Mouse (Mus musculus) activated CD4-positive, CD25-positive, alpha-beta regulatory T cell, adult 4 months (primary cell): ENCODE measurements around the gene Prss57. TPM values are rescaled to one million over a fixed set of nuclear protein-coding genes. Genes with fewer than 3 reads are reported as not detected.

Experiments used
- ATAC-seq: one replicate; pipeline ENCODE4 v1.8.0; 2017
- polyA plus RNA-seq, 2 experiments: library from polyadenylated mRNA; unstranded; fragments of 100-300 nt; shearing (Covaris generic); gene quantifications; one replicate each; pipeline ENCODE4 v1.2.1; 2017

Gene Prss57
- polyA plus RNA-seq, 2 experiments from 2014 or later, result 0.76 to 1.1 TPM

DNA sequence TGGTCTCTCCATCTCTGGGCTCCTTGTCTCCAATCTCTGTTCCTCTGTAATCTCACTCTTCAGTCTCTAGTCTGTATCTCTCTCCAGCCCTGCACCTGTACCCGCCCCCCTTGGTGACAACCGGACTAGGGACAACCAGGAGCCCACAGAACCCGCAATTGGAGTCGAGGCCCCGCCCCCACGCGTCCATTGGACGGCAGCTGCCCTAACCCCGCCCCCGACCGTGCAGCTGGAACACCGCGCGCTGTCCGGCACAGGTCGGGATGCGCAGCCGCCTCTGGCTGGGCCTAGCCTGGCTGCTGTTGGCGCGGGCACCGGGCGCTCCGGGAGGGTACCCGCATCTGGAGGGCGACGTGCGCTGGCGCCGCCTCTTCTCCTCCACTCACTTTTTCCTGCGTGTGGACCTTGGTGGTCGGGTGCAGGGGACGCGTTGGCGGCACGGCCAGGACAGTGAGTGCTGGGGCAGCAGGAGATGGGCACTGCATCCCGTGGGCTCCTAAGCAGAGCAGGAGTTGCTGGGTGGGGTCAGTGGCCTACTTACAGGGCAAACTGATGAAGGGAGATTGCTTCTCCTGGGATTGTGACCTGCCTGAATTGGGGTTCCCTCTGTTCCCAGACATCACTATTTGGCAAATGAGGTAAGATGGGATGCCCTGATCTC, 35.8 kb downstream of the Prss57 start, which contains the start of gene Fgf22:
Fgf22 (plus strand) TSS at position 221 of the 661 bp plus-strand sequence.
- ATAC-seq, result no peak

DNA sequence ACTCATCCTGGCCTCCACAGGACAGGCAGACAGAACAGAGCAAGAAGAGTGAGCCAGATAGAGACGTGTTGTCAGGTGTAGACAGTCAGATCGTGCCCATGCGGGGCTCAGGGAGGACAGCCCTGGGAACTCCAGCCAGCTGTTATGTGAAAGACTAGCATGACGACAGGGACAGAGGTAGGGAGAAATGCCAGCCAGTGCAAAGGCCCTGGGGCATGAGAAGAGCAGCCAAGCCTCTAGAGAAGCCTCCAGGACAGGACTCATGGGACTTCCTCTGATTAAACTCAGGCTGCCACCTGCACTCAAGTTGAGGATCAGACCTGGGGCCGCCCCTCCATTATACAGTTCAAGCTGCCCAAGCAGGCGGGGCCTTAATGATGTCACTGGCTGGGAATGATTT, 42.3 kb downstream of the Prss57 start:
- no peak for ATAC-seq

DNA sequence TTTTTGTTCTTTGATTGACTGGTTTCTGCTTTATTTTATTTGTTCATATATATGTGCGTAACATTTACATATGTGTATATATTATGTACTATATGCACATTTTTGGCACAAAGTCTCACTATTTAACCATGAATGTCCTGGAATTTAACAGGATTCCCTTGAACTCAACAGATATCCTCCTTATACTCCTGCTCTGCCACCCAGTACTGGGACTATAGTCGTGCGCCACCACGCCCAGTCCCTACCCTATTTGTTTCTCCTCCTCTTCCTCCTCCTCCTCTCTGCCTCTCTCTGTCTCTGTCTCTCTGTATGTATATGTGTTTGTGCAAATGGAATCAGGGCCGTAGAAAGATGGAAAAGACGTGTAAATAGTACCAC, 44.0 kb downstream of the Prss57 start:
- ATAC-seq, result no peak

GRCm38 (mm10) chr10:79745898-79746773, 44.6 kb downstream of the Prss57 start, which contains the start of gene Polrmt:
Polrmt (minus strand) TSS chr10:79746581.
- ATAC-seq, result peak; percentile 99

DNA sequence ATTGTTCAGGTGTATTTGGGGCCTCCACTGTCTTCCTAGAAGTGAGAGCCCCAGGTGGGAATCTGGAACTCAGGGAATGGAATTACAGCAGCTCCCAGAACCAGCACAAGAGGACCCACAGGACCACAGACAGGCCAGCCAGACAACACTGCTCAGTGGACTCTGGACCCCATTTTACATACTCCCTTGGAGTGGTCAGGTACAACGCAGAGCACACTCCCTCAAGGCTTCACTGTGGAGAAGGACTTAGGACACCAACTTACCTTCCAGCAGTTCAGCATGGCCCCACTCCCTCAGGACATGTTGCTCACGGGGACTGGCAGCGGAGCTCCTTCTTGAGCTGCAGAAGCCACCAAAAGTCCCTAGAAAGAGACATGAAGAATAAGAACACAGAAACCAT, 45.4 kb downstream of the Prss57 start:
- ATAC-seq, result no peak

DNA sequence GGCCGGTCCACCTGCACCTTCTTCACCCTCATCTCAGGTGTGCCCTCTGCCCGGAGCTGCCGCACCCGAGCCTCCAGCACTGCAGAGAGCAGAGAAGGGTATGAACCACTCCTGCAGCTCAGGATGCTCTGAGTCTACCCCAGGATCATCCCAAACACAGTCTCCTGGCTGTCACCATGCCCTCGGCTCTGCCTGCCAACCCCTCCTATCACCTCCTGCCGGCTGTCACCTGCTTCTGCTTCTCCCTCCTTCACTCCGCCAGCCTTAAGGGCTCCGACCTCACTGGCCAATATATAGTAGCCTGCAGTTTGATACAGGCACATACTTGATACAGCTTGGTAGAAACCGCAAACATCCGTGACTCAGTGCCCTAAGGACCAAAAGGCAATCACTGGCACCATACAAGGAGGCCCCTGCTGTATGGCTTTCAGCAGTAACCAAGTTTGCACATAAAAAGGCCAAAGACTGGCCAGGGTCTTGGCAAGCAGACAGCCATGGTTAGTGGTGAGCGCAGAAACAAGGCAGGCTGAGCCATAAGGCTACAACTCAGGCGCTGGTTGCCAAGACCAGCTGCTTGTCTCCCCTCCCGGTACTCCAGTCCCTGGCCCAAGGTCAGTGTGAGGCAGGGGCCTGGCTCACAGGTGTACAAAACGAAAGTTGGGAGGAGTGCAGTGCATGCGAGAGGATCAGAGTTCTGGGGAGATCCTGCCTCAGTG, 47.0 kb downstream of the Prss57 start:
- ATAC-seq, result no peak

DNA sequence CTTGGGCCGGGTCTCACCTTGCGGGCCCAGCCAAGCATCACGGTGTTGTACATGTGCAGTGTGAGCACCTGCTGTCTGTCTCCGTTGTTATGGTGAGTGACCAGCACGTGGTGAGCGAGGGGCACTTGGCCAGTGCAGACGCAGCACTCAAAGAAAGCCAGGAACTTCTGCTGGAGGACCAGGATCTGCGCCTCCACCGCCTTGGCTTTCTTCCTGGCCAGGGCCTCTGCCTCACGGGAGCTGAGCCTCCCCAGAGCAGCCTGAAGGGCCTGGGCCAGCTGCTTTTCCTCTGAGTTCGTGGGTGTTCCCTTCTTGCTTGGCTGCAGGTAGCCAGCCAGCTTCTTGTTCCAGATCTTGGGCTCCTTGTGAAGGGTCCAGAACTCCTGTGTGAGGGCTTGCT, 47.6 kb downstream of the Prss57 start:
- no peak for ATAC-seq

GRCm38 (mm10) chr10:79740863-79741262, 49.9 kb downstream of the Prss57 start:
- ATAC-seq, result no peak

DNA sequence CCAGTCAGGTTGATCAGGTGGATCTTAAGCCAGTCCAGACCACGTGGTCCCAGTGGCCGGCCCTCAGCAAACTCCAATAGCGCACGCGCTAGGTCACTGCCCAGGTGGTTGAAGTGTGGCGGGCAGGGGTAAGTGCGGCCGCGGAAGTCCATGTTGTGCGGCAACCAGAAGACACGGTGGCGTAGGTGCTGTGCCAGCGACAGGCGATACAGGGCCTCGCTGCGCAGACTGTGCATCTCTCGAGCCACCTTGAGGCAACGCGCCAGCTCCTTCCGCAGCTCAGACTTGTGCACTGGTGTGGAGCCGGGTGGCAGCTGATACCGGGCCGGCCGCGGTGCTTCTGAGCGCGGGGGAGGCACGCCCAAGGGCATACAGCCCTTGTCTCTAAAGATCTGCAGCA, 51.5 kb downstream of the Prss57 start:
- no peak for ATAC-seq

DNA sequence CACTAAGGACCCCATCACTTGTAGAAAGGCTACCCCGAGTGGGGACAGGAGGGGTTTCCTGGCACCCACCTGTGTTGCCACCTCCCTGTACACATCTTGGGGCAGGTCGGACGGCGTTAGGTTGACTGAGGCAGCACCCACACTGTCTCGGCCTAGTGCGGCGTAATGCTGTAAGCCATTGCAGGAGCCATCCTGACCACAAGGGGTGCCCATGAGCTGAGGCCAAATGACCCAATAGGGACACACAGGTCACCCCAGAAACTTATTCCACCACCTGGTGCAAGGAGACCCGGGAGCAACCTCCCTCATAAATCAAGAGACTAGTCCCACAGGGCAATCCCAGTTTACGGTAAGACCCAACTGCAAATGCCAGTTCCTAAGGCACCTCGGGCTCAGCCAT, 52.5 kb downstream of the Prss57 start:
- ATAC-seq, result no peak

GRCm38 (mm10) chr10:79736706-79737105, 54.1 kb downstream of the Prss57 start:
- ATAC-seq, result no peak

GRCm38 (mm10) chr10:79735361-79735760, 55.4 kb downstream of the Prss57 start:
- ATAC-seq, result no peak

GRCm38 (mm10) chr10:79733847-79734246, 56.9 kb downstream of the Prss57 start:
- ATAC-seq, result no peak

DNA sequence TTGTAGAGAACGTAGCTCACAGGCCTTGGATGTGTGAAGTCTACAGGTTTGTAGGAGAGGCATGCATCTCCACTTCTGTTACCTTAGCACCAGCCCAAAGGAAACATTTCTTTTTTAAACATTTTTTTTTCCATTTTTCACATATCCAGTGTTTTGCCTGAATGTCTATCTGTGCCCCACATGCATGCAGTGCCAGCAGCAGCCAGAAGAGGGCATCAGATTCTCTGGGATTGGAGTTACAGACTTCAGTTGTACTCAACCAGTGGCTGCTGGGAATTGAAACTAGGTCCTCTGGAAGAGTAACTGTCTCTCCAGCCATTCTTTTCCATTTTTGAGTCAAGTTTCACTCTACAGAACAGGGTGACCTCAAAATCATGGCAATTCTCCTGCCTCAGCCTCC, 58.3 kb downstream of the Prss57 start:
- no peak for ATAC-seq

Other genes with a start within 250 kb of the Prss57 start
- 10 to 100 TPM; 12.0 to 15.0 TPM for gene Mier2, start 235.8 kb downstream of the Prss57 start, polyA plus RNA-seq
- gene Theg, start 203.6 kb downstream of the Prss57 start, polyA plus RNA-seq, result not detected
- not detected for gene C2cd4c, start 176.9 kb downstream of the Prss57 start, polyA plus RNA-seq
- gene Shc2, start 153.0 kb downstream of the Prss57 start, polyA plus RNA-seq, result not detected
- gene Odf3l2, start 145.2 kb downstream of the Prss57 start, polyA plus RNA-seq, result not detected
- gene Madcam1, start 126.4 kb downstream of the Prss57 start, polyA plus RNA-seq, result under 1 TPM in 1 of 2 experiments, not detected in 1; 0.60 TPM
- 10 to 100 TPM; 22.5 to 32.9 TPM for gene Tpgs1, start 121.6 kb downstream of the Prss57 start, polyA plus RNA-seq
- 10 to 100 TPM; 17.4 to 27.5 TPM for gene Cdc34, start 108.8 kb downstream of the Prss57 start, polyA plus RNA-seq
- under 1 TPM; 0.52 to 0.62 TPM for gene Gzmm, start 101.9 kb downstream of the Prss57 start, polyA plus RNA-seq
- 100 to 1,000 TPM; 135 to 157 TPM for gene Bsg, start 86.5 kb downstream of the Prss57 start, polyA plus RNA-seq
- gene Hcn2, start 74.3 kb downstream of the Prss57 start, polyA plus RNA-seq, result not detected
- gene Polrmt, start 44.4 kb downstream of the Prss57 start, polyA plus RNA-seq, result 10 to 100 TPM; 13.6 to 21.4 TPM
- not detected for gene Fgf22, start 35.9 kb downstream of the Prss57 start, polyA plus RNA-seq
- 1 to 10 TPM; 3.9 to 4.4 TPM for gene Rnf126, start 24.0 kb downstream of the Prss57 start, polyA plus RNA-seq
- gene Fstl3, start 13.7 kb downstream of the Prss57 start, polyA plus RNA-seq, result under 1 TPM in 1 of 2 experiments, not detected in 1; 0.86 TPM
- gene Palm, start 2.6 kb upstream of the Prss57 start, polyA plus RNA-seq, result under 1 TPM; 0.55 to 0.95 TPM
- not detected for gene Misp, start 30.0 kb upstream of the Prss57 start, polyA plus RNA-seq
- 100 to 1,000 TPM in 1 of 2 experiments, 10 to 100 TPM in 1; 94.0 to 159 TPM for gene Ptbp1, start 63.5 kb upstream of the Prss57 start, polyA plus RNA-seq
- gene Prtn3, start 83.5 kb upstream of the Prss57 start, polyA plus RNA-seq, result not detected
- gene Plppr3, start 83.7 kb upstream of the Prss57 start, polyA plus RNA-seq, result 1 to 10 TPM; 1.6 to 2.1 TPM
- not detected for gene Elane, start 95.3 kb upstream of the Prss57 start, polyA plus RNA-seq
- not detected for gene Cfd, start 99.9 kb upstream of the Prss57 start, polyA plus RNA-seq
- gene Med16, start 118.0 kb upstream of the Prss57 start, polyA plus RNA-seq, result 10 to 100 TPM in 1 of 2 experiments, 1 to 10 TPM in 1; 6.7 to 10.5 TPM
- not detected for gene Gm26602, start 119.9 kb upstream of the Prss57 start, polyA plus RNA-seq
- gene Kiss1r, start 126.0 kb upstream of the Prss57 start, polyA plus RNA-seq, result under 1 TPM in 1 of 2 experiments, not detected in 1; 0.22 TPM
- 100 to 1,000 TPM in 1 of 2 experiments, 10 to 100 TPM in 1; 92.3 to 122 TPM for gene R3hdm4, start 130.2 kb upstream of the Prss57 start, polyA plus RNA-seq
- 1 to 10 TPM; 2.1 to 2.5 TPM for gene Arid3a, start 136.1 kb upstream of the Prss57 start, polyA plus RNA-seq
- 10 to 100 TPM; 63.9 to 70.0 TPM for gene Wdr18, start 169.2 kb upstream of the Prss57 start, polyA plus RNA-seq
- gene Grin3b, start 179.8 kb upstream of the Prss57 start, polyA plus RNA-seq, result not detected
- 1 to 10 TPM; 1.9 to 3.8 TPM for gene Tmem259, start 193.4 kb upstream of the Prss57 start, polyA plus RNA-seq
- gene Cnn2, start 197.6 kb upstream of the Prss57 start, polyA plus RNA-seq, result 100 to 1,000 TPM; 828 to 877 TPM
- 10 to 100 TPM; 13.2 to 17.0 TPM for gene Abca7, start 205.5 kb upstream of the Prss57 start, polyA plus RNA-seq
- gene Arhgap45, start 225.7 kb upstream of the Prss57 start, polyA plus RNA-seq, result 100 to 1,000 TPM; 196 to 326 TPM
- 100 to 1,000 TPM; 174 to 175 TPM for gene Polr2e, start 248.8 kb upstream of the Prss57 start, polyA plus RNA-seq